Mouse (Mus musculus) cerebellum, adult 11 months (tissue): ENCODE measurements at regions not wholly inside any gene's neighbourhood (a gene's known extent, or its start where the extent isn't known, plus 50 kb on each side); places are given as distances from the start of the nearest gene placed in this dataset.

Source experiments
- DNase-seq: peaks from one replicate; pipeline ENCODE4 v3.0.0; 2022

DNA sequence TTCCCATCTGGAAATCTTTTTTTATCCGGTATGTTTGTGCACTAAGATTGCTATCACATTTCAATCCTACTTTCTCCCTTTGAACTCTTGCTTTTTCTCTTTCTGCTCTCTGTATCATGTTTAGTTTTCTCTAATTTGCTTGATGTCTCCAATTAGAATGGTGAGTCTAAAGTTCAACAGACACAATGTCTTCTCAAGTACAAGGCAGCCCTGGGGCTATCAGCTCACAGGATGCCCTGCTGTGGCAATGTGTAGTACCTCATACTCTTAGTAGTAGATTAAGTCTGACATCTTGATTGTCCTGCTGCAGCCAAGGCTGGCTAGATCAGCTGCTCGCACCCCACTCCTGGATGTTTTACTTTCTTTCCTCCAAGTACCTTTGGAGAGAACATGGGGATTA, 186.4 kb downstream of the Irs2 start:
- no peak for DNase-seq

DNA sequence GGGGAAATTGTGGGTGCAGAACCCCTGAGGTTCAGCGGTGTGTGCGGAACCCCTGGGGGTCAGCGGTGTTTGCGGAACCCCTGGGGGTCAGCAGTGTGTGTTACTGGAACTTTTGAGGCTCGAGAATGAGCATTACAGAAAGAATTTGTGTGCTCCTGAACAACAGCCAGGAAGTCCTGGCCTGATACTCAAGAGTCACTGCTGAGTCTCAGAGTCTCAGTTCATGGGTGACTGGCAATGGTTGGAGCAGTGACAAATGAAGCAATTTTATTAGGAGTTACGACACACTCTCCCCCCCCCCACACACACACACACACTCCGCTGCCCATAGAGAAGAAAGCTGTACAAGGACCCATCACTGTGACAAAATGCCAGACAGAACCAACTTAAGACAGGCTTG, 193.8 kb downstream of the Irs2 start:
- DNase-seq: no peak

DNA sequence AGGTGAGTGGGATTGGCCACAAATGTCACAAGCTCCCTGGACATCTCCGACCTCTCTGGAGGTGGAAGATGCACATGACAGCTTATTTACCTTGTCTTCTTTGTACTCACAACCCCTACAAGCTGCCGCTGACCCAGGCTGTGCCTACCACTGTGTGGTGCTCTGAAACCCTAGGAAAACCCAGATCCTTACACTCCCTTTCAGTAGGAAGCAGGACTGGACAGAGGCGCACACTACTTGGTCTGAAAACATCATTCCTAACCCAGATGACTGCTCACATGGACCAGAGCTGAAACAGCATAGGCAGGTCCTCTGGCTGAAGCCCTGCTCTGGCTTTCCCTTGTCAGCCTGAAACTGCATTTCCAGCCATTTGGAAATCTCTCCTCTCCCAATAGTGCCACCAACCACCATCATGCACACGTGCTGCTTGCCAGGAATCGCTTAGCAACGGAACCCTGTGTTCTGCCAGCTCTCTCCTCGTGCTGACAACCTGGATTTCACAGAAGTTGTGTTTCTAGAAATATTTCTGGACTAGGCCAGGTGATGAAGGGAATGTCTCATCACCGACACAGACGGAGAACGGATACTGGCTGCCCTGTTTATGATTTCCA, 196.1 kb downstream of the Irs2 start:
- DNase-seq: no peak

DNA sequence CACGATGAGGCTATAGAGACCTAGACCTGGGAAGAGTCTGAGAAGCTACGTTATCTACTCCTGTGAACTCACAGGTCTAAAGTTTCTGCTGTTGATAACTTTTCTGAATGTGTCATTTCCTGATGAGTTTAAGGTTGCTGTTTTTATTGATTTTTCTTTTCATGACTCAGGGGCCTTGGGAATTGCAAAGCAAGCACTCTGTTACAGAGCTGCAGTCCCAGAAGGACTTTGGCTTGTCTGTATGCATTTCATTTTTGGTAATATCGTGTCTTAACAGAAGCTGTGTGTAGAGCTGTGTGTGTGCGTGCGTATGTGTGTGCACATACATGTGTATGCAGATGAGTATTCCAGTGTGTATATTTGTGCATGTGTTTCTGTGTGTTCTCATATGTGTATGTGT, 201.2 kb downstream of the Irs2 start:
- DNase-seq: no peak

DNA sequence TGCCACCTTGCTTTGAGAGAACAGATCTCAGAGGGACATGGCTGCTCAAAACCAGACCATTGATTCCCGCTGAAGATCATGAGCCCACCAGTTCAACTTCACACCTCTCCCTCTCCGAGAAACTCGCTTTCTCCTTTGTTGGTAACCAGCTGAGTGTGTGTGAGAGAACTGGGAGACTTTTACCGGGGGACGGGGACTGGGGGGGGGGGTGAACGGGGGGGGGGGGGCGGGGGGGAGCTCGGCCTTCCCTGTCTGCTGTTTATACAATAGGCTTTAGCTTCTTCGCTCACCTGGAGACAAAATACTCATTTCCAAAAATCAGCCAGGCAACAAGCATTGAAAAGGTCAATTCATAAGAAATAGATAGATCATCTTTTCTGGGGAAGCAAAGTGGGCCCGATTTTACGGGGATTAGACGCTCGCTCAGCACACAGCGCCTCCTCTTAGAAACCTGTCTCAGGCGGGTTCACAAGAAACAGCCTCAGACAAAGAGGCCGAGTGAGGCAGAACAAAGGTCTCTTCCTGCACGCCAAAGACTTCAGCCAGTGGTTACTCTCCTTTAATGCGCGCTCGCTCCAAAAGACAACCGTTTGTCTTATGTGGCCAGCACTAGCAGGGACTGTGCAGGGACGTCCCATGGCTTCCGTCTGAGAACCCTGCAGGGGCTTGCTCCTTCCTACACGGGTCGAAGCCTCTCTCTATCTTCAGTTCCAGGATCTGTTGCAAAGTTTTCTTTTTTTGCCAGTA, 202.7 kb downstream of the Irs2 start:
- no peak for DNase-seq

DNA sequence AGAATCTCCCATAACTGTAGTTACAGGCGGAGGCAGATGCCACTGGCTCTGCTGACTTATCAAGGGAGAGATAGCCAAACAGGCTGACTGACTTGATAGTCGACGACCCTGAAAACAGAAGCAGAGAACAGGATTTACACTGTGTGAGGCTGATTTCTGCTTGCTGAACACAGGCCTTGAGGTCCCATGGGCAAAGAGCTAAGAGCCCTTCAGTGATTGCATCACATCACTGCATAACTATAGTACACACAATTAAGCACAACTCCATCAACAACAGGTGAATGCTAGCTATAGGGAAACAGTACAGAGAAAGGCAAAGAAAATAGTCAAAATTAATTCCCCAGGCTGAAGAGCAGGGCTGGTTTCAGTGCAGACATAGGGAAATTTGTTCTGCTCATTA, 203.3 kb downstream of the Irs2 start:
- DNase-seq: no peak

DNA sequence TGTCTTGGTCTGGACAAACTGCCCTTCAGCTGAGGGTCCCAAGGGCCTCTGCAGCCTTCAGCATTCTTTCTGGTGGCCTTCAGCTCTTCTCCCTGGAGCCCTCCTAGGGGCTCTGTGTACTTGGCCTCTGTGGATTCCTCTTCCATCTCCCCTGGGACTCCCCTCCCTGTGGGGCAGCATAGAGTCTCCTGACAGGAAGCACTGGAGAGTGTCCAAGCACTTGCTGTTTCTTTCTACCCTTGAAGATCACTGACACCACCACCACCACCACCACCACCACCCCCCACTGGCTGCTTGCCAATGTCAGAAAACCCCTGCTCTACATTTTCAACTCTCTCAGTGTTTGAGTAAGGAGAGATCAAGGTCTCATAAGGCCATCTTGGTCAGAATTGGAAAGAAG, 206.3 kb downstream of the Irs2 start:
- DNase-seq: no peak

DNA sequence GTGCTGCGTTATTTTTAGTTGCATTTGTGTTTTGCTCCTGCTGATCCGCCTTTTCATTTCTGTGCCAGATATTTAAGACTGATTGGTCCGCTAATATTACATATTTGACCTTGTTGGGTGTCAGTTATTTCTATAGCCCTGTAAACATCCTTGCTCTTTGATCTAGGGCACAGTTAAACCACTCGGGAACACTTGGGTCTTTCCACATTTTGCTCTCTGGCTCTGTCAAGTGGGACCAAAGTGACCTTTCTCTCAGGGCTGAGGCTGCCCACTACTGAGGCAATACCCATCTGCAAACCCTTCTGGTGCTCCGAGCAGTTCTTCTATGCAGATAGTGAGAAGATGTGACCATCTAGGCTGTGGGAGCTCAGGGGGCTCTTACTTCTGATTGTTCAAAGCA, 206.7 kb downstream of the Irs2 start:
- DNase-seq: no peak

DNA sequence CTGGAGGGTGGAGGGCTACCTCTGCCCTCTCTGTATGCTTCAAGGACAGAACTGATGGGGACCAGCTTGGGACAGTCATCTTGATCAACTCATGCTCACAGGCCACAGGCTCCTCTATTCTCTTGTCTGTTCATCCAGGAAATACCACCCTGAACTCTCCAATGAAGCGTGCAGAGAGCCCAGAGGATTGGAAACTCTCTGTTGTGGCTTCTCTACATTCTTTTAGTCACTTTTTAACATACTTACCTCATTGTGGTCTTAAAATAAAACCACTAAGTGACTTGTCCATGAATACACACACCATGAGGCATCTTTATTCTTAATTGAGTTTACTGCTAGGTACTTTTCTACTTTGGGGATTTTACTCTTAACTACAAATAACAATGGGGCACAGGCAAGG, 209.8 kb downstream of the Irs2 start:
- DNase-seq: no peak

DNA sequence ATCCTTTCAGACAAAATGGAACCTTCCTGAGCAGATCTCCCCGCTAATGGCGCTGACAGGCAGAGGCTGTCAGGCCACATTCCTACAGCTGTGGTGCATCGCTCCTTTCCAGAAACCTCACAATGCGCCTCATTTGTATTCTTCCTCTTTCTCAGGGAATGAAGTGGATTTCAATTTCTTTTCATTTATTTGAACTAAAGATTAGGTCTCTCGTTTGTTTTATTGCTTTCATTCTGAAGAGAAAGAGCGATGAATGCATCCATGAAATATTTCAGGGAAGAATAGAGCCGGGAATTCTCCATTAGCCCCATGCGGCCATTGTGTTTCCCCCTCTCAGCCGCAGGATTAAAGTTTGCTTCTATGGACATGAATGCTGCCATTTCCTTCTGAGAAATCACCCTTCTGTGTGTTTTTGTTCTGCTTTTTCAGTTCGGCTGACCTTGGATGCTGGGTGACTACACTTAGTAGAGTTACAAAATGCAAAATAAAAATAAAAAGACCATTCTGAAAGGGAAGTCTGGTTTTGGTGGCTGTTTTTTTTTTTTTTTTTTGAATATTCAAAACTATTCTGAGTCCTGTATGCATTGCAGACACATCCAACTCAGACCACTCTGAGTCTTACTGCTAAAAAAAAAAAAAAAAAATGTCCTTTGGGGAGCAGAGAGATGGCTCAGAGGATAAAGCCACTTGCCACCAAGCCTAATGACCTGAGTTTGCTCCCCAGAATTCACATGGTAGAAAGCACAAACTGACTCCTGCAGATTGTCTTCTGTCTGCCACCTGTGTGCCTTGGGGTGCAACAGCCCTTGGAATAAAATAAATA, 213.7 kb downstream of the Irs2 start:
- DNase-seq: no peak

DNA sequence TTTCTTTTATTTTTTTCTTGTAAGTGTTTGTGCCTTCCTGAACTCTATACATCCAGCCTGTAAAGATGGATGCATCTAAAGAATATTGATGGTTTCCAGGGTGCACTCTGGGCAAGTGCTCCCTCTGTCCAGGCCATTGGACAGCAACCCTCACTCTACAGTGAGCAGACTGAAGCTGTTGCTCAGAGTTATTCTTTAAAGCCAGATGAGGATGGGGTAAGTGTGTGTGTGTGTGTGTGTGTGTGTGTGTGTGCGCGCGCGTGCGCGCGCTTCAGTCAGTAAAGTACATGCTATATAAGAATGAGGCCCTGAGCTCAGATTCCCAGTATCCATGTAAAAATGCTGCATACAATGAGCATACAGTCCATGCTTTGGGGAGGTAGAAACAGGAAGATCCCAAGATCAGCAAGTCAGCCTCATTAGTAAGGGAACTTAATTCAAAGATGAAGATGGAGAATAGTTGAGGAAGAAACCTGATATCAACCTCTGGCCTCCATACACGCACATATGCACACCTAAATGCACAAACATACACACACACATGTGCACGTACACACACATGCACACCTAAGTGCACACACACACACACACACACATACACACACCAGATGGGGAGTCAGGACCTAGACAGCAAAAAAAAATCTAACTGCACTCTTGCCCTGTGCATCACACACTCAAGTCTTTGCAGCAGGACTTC, 214.4 kb downstream of the Irs2 start:
- no peak for DNase-seq

DNA sequence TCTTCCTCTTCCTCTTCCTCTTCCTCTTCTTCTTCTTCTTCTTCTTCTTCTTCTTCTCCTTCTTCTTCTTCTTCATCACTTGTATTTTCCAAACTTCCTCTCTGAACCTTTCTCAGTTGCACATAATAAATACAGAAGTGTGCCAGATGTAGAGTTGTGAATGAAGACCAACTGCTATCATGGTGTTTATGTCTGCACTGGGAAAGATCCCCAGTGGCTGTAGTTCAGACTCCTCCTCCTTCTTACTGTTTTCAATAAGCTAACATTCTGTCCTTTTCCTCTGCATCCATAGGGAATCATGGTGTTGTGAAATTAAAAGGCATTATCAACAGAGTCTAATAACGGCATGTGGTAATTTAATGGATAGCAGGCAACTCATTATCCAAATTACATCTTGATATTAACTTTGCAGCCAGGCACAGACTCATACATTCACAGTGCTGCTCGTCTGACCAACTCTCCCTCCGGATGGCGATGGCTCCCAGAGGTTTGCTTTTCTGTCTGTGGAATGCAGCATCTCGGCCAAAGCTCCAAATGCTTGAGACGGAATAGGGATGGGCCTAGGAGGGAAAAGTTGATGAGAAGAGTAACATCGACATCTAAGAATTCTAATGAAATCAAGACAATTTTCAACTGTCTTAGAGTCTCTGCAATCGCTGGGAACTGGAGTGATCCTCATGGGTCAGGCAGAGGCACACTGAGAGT, 219.6 kb downstream of the Irs2 start:
- no peak for DNase-seq

DNA sequence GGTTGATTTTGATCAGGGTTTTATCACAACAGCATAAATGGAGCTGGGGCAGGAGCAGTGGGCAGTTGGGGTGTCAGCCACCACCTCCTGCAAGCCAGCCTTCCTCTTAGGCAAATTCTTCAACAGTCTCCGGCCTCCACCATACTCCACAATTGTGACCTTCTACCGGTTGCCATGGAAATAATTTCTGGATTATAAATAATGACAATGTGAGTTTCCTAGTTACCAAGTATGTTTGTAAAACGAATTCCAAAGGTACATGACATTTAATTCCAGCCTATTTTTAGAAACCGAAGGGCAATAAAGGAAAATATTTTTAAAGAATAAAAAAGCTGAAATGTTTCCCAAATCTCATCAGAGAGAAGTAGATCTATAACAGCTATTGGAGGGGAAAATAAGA, 222.5 kb downstream of the Irs2 start:
- DNase-seq: no peak

DNA sequence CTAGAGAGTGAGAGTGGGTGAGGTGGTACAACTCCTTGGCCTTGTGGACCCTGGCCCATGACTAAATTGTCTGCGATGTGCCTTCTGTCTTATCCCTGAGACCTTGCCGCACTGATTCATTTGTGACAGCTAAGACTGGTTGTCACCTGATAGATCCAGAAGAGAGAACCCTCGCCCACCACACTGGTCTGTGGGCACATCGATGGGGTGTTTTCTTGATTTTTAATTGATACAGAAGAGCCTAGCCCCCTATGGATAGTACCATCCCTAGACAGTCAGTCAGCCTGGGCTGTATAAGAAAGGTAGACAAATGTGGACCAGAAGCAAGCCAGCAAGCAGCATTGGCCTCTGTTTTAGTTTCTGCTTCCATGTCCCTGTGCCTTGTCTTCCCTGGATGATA, 222.9 kb downstream of the Irs2 start:
- no peak for DNase-seq

DNA sequence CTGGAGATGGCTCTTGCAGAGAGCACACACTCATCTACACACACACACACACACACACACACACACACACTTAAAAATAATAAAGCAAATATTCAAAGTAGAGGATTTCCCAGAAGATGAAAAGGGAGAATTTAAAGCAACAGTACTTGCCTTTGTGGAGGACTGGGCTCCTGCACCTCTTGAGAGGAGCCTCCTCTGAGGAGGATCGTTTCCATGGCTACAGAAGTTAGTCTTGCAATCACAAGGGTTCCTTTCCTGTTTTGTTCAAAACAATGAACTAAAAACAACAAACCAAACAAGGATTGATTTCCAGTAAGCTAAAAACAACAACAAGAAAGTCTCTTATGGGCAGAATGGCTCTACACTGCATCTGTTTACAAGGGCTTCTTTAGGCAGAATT, 223.8 kb downstream of the Irs2 start:
- no peak for DNase-seq

DNA sequence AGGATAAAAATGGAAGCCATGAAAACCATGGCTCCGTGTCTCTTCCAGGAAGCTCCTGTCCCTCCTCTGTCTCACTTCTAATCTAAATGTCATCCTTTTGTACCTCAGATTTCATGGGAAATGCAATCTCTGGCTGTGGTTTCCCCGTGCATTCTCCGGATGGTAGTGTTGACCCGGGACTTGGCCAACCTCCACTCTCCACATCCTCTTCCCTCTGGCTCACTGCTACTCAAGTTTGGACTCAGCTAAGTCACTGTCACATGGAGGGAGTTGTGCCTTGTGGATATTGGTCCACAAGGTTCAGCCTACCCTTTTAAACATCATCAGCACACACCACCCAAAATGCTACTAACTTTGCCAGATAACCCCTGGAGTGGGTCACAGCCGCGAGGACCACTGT, 226.4 kb downstream of the Irs2 start:
- DNase-seq: no peak

DNA sequence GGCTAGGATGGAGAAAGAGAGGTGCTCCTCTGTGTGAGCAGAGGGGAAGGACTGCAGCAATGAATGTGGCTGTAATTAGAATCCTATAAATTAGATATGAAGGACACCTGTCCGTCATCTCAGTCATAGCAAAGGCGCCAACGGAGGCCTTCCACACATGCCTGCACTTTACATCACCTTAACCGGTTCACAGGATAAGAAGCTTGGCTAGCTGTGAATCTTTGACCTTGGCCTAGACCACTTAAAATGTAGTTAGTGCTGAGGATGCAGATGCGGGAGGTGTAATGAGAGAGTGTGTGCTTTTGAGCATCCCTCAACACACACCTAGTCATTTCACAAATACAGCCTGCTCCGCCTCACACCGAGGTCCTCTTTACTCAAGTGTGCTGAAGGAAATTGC, 228.6 kb downstream of the Irs2 start:
- no peak for DNase-seq

DNA sequence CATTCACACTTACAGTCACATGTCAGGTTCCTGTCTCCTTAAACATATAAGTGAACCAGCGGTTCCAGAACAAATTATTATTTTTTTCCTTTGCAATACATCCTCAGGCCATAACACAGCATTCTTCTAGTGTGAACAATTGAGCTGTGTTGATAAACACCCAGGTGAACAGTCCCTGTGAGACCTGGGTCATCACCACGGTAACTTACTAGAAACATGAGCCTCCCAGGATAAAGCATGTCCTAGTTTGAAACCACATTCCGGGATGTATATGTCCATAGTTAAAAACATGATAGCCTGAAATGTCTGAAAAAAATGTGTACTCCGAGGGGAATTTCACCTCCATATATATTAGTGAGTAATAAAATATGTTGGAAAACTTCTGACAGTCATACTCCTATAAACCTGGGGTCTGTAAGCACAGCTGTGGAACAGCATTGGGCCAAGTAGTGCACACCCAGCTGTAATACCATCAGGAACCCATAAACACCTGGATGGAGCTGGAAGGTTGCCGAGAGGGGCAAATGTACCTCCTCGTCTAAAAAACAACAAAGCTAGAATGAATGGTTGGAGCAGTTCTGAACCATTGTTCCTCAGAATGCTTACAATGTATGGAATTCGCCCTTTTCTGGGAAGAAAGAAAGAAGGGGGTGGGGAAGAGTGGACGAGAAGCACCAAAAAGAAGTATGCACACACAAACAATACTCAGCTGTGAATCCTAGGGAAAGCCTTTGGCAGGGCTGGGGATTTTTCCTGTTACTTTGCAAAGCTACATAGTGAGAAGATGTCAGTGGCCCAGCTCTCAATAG, 232.9 kb downstream of the Irs2 start:
- no peak for DNase-seq

DNA sequence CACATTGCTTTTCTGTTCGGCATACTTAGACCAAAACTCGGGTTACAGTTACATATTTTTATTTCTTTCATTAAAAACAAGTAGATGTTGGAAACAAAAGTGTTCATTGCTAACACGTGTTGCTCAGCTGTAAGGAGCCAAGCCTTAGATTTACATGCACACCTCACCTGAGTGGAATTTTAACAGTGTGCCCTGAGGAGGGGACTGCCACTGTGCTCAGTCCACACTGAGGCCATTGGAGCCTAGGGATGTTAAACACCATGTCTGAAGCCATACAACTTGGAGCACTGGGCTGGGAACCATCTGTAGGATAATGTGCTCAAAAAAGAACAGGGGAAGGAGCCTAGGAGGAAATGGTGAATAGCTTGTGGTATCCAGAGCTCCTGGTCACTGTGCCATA, 233.5 kb downstream of the Irs2 start:
- no peak for DNase-seq

DNA sequence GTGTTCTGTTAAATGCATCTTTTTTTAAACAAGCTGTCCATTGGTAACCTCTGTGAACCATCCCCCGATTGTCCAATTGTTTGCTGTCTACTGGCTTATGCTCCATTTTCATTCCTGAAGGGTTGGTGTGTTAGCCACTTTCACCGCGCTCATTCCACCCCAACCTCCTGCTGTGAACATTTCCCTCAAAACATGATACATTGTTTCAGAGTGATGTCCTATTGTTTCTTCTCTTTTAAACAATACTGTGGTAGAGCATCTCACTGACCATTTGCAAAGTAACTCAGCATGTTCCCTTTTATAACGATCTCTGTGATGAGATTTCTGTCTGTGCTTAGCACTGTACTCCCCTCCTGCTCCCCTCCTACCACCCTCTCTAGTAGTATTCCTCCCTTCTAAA, 240.1 kb downstream of the Irs2 start:
- no peak for DNase-seq

DNA sequence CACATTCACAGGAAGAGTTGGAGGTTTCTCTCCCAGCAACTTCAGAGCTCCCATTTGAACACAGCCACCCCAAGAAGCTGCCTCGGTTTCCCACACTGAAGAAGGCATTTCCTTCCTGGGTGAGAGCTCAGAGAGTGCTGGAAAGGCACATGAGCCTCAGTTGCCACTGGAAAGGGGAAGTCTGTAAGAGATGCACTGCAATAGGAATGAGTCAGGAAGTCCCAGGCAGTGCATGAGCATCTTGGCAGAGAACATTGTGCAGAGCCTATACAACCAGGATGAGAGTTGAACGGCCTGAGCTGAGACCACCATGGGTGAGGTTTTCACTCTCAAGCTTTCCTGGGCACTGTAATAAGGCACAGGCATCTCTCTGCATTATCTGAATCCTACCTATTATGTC, 244.4 kb downstream of the Irs2 start:
- no peak for DNase-seq

DNA sequence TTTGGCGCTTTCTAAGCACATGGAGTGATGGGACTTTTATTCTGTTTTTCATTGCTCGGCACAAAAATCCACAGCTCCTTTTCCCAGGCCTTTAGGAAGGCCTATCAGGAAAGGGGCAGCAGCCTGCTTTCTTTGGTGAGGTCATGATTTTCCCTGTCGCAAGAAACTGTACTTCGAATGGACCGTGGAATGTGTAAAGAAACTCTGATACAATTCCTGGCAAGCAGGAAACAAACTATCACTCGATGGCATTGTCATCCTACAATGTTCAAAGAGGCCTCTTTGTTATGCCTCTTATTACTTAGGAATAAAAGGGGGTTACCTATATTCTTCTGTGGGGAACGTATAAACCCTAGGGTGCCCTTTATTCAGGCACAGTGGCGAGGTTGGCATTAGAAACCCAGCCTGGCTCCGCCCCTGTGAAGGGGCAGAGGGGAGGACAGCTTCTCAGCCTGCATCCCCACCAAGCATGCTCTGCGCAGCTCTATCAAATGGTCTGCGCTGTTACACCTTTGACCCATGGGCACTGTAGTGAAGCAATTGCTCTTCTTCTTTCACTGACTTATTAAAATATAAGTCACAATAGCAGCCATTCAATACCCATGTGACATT, 246.5 kb downstream of the Irs2 start:
- no peak for DNase-seq
